Mouse (Mus musculus) hindbrain, embryonic 14.5 days (tissue): ENCODE data around the gene Tjap1. TPM values are rescaled to one million over a fixed set of nuclear protein-coding genes. Genes with fewer than 3 reads are reported as not detected.

Experiments
- ATAC-seq: fragments of 200-750 bp; cut with Nextera tagmentation; 2 replicates; pipeline ENCODE4 v1.8.0; 2017; ENCODE audit warnings: moderate number of reproducible peaks, mild to moderate bottlenecking, moderate TSS enrichment, moderate library complexity; ENCODE audit not compliant: low FRiP score
- DNase-seq: peaks from one replicate; pipeline ENCODE4 v3.0.0-alpha.2; 2015; ENCODE audit warnings: low spot score
- H3K27ac ChIP-seq: fragments of 300-500 bp; sonication (generic); 2 replicates; pipeline ENCODE4 v1.5.1; 2014; ENCODE audit warnings: mild to moderate bottlenecking, moderate library complexity
- H3K27me3 ChIP-seq: fragments of 300-500 bp; sonication (generic); 2 replicates; pipeline ENCODE4 v1.6.1; 2014; ENCODE audit warnings: mild to moderate bottlenecking, low read length, mixed read lengths; ENCODE audit not compliant: control insufficient read depth, insufficient read depth
- H3K36me3 ChIP-seq: fragments of 300-500 bp; sonication (generic); replicated peaks from 2 replicates; pipeline ENCODE4 v1.6.1; 2014; ENCODE audit not compliant: control insufficient read depth, insufficient read depth
- H3K4me1 ChIP-seq: fragments of 300-500 bp; sonication (generic); replicated peaks from 2 replicates; pipeline ENCODE4 v1.6.1; 2014; ENCODE audit warnings: antibody characterized with exemption, low read length, mixed read lengths; ENCODE audit not compliant: control insufficient read depth, insufficient read depth
- H3K4me2 ChIP-seq: fragments of 300-500 bp; sonication (generic); replicated peaks from 2 replicates; pipeline ENCODE4 v1.6.1; 2014; ENCODE audit warnings: mild to moderate bottlenecking, moderate library complexity
- H3K4me3 ChIP-seq: fragments of 300-500 bp; sonication (generic); replicated peaks from 2 replicates; pipeline ENCODE4 v1.5.1; 2014; ENCODE audit warnings: mild to moderate bottlenecking, low read length
- H3K9ac ChIP-seq: fragments of 300-500 bp; sonication (generic); 2 replicates; pipeline ENCODE4 v1.6.1; 2014
- H3K9me3 ChIP-seq: fragments of 300-500 bp; sonication (generic); 2 replicates; pipeline ENCODE4 v1.6.1; 2016; ENCODE audit warnings: low read length; ENCODE audit not compliant: control insufficient read depth
- WGBS: fragments of 180-500 bp; shearing (Covaris S2); extraction: QIAGEN DNeasy Blood & Tissue Kit; methylation state at CpG from one replicate; pipeline ENCODE4 v1.1.7; 2014; 5-methylcytosine and 5-hydroxymethylcytosine counted together
- polyA plus RNA-seq: library from polyadenylated mRNA; unstranded; fragments of >200 nt; fragmentation: Nextera tagmentation; extraction: Ambion mirVana; gene quantifications from 2 replicates; pipeline ENCODE4 v1.2.1, GENCODE M21; 2014

Gene Tjap1
- polyA plus RNA-seq, 1 experiment from 2014 or later = 22.3 TPM

DNA sequence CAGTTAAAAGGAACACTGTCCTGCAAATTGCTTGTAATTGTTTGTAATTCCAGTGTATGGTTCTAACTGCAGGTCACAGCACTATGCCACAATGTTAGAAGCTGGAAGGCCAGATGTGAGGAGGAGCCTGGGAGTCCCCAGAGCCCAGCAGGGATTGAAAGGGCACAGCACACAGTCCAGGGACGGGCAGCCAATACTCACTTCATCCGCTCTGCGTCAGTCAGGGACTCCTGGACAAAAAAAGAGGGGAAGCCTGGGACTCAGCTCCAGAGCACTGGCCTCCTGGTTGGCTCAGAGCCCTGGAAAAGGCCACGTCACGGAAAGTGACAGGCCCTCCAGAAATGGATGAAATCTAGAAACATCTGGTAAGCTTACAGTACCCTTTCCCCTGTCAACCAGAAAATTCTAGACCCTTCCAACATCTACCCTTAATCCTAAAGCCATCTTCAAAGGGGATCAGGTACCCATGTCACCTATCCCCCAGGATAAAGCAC lies 20.6 kb downstream of the Tjap1 start:
- H3K36me3 ChIP-seq = peaks cover 73% of the 10 kb centered on the region
- ATAC-seq = no peak
- no peak overlapping the region for H3K27ac ChIP-seq
- H3K9me3 ChIP-seq = no peaks in the 10 kb centered on the region
- no peak overlapping the region for H3K4me3 ChIP-seq
- DNase-seq = no peak
- no peaks in the 10 kb centered on the region for H3K4me1 ChIP-seq
- H3K9ac ChIP-seq = no peak overlapping the region
- no peaks in the 10 kb centered on the region for H3K27me3 ChIP-seq
- no peak overlapping the region for H3K4me2 ChIP-seq
- 94% methylated on average over 5 of the region's 5 CpGs for WGBS

GRCm38 (mm10) chr17:46259675-46260074 lies 23.2 kb downstream of the Tjap1 start:
- WGBS = 92% methylated on average over 17 of the region's 17 CpGs
- no peaks in the 10 kb centered on the region for H3K9me3 ChIP-seq
- no peak overlapping the region for H3K4me2 ChIP-seq
- H3K4me3 ChIP-seq = no peak overlapping the region
- DNase-seq (no peak), ATAC-seq (no peak)
- H3K9ac ChIP-seq = no peak overlapping the region
- peaks cover 75% of the 10 kb centered on the region for H3K36me3 ChIP-seq
- H3K4me1 ChIP-seq = peaks cover 11% of the 10 kb centered on the region
- no peak overlapping the region for H3K27ac ChIP-seq
- no peaks in the 10 kb centered on the region for H3K27me3 ChIP-seq

GRCm38 (mm10) chr17:46258279-46259053 lies 24.4 kb downstream of the Tjap1 start:
- H3K4me2 ChIP-seq = no peak overlapping the region

DNA sequence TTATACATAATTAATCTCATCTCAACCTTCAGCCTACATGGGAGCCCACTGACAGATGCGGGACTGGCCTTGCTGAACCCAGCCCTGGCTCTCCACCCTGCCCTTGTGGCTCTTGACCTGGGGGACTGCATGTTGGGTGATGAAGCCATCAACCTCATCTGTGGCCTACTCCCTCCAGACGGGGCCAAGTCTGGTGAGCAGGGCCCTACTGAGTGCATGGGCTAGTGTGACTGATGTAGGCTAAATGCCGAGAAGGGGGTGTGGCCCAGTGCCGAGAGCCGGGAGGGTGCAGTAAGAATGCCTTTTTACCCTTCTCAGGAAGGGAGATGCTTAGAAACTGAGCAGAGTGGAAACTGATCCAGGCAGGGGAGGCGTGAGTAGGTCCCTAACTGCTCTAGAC lies 27.7 kb downstream of the Tjap1 start:
- peak overlapping the region; percentile 84 for H3K9ac ChIP-seq
- no peaks in the 10 kb centered on the region for H3K27me3 ChIP-seq
- DNase-seq (no peak), ATAC-seq (no peak)
- no peak overlapping the region for H3K27ac ChIP-seq
- H3K4me3 ChIP-seq = peak overlapping the region; percentile 82
- peak overlapping the region; percentile 96 for H3K4me2 ChIP-seq
- 24% methylated on average over 6 of the region's 6 CpGs for WGBS
- no peaks in the 10 kb centered on the region for H3K9me3 ChIP-seq
- H3K36me3 ChIP-seq = peaks cover 56% of the 10 kb centered on the region
- H3K4me1 ChIP-seq = peaks cover 16% of the 10 kb centered on the region

More at GRCm38 (mm10) chr17:46258279-46259053, 24.4 kb downstream of the Tjap1 start:
- no peak overlapping the region for H3K4me3 ChIP-seq
- no peak overlapping the region for H3K27ac ChIP-seq
- H3K9ac ChIP-seq = no peak overlapping the region
- H3K9me3 ChIP-seq = no peaks in the 10 kb centered on the region
- H3K36me3 ChIP-seq = peaks cover 66% of the 10 kb centered on the region
- DNase-seq = no peak
- WGBS = 80% methylated on average over 30 of the region's 30 CpGs
- ATAC-seq = no peak
- H3K4me1 ChIP-seq = peaks cover 14% of the 10 kb centered on the region
- no peaks in the 10 kb centered on the region for H3K27me3 ChIP-seq

- peak overlapping the region; percentile 82 for H3K4me3 ChIP-seq
- peak overlapping the region; percentile 84 for H3K9ac ChIP-seq
- peak overlapping the region; percentile 96 for H3K4me2 ChIP-seq
- H3K9me3 ChIP-seq = no peaks in the 10 kb centered on the region
- DNase-seq (no peak), ATAC-seq (no peak; the same call in none of the 2 replicates)
- H3K27ac ChIP-seq = peak overlapping the region; percentile 78
- peaks cover 19% of the 10 kb centered on the region for H3K4me1 ChIP-seq
- H3K27me3 ChIP-seq = no peaks in the 10 kb centered on the region
- peaks cover 56% of the 10 kb centered on the region for H3K36me3 ChIP-seq
- under 1% methylated on average over 47 of the region's 54 CpGs for WGBS
Observed at GRCm38 (mm10) chr17:46254106-46254505, 28.7 kb downstream of the Tjap1 start.

GRCm38 (mm10) chr17:46253452-46254084 lies 29.3 kb downstream of the Tjap1 start, which contains the start of gene Lrrc73:
TSS of gene Lrrc73 (plus strand) at chr17:46253531.
- H3K4me2 ChIP-seq = peak within 1 kb of the TSS; percentile 96
- ATAC-seq (peak; percentile 91), DNase-seq (peak; percentile 94)
- H3K9me3 ChIP-seq = no peaks in the 10 kb centered on the region
- H3K9ac ChIP-seq = peak within 1 kb of the TSS; percentile 84
- H3K36me3 ChIP-seq = peaks cover 50% of the 10 kb centered on the region
- peak within 1 kb of the TSS; percentile 78 for H3K27ac ChIP-seq
- peak within 1 kb of the TSS; percentile 82 for H3K4me3 ChIP-seq
- peaks cover 24% of the 10 kb centered on the region for H3K4me1 ChIP-seq
- 3% methylated on average over 41 of the region's 48 CpGs for WGBS
- no peaks in the 10 kb centered on the region for H3K27me3 ChIP-seq

- WGBS = 59% methylated on average over 14 of the region's 14 CpGs
- H3K4me3 ChIP-seq = peak overlapping the region; percentile 82; the same call in 1 of the 2 replicates
- no peak for ATAC-seq
Observed at GRCm38 (mm10) chr17:46252571-46253451, 30.0 kb downstream of the Tjap1 start.

DNA sequence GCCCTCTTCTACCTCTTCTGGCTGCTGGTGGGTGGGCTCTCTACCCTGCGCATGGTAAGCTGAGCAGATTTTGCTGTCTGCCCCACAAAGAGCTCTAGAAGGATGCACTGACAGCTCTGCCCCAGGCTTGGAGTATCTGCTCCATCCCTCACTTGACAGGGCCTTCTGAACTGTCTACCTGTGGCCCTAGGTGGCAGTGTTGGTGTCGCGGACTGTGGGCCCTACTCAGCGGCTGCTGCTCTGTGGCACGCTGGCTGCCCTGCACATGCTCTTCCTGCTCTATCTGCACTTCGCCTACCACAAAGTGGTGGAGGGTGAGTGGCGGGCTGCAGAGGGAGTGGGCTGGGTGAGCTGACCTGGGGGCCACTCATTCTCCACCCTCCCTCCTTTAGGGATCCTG lies 31.7 kb downstream of the Tjap1 start:
- H3K4me2 ChIP-seq = no peak overlapping the region
- peaks cover 35% of the 10 kb centered on the region for H3K4me1 ChIP-seq
- no peak for DNase-seq
- H3K27ac ChIP-seq = no peak overlapping the region
- no peak overlapping the region for H3K4me3 ChIP-seq
- H3K9me3 ChIP-seq = no peaks in the 10 kb centered on the region
- no peak for ATAC-seq
- 86% methylated on average over 7 of the region's 7 CpGs for WGBS
- H3K36me3 ChIP-seq = peaks cover 39% of the 10 kb centered on the region
- H3K9ac ChIP-seq = no peak overlapping the region
- H3K27me3 ChIP-seq = no peaks in the 10 kb centered on the region

More at GRCm38 (mm10) chr17:46252571-46253451, 30.0 kb downstream of the Tjap1 start:
- H3K4me1 ChIP-seq = peaks cover 25% of the 10 kb centered on the region
- DNase-seq = peak; percentile 46
- H3K9ac ChIP-seq = peak overlapping the region; percentile 84
- H3K27me3 ChIP-seq = no peaks in the 10 kb centered on the region
- H3K4me2 ChIP-seq = peak overlapping the region; percentile 96
- no peaks in the 10 kb centered on the region for H3K9me3 ChIP-seq
- 0 out of 2 replicates have a peak overlapping the region, but pooled peaks have one; percentile 14 for H3K27ac ChIP-seq
- H3K36me3 ChIP-seq = peaks cover 43% of the 10 kb centered on the region
